Mouse (Mus musculus) Patski (cell line): ENCODE measurements around the gene Pank4. TPM values are rescaled to one million over a fixed set of nuclear protein-coding genes. Genes with fewer than 3 reads are reported as not detected.

Experiments used
- ATAC-seq: fragments of 100-300 bp; one replicate; pipeline ENCODE4 v1.8.0; 2021
- CTCF ChIA-PET: fragments of 350-600 bp; sonication (Branson Sonifier 250); formaldehyde crosslinking; loops from one replicate; lab custom pipeline; 2022; ENCODE audit warnings: inconsistent platforms; lab: Charles Lee
- POLR2A ChIA-PET: fragments of 350-600 bp; sonication (Branson Sonifier 250); formaldehyde crosslinking; loops from one replicate; lab custom pipeline; 2022; ENCODE audit warnings: antibody characterized with exemption, inconsistent platforms; lab: Charles Lee
- DNase-seq: peaks from one replicate; pipeline ENCODE4 v3.0.0-alpha.2; 2011; ENCODE audit warnings: low read depth, low spot score
- H3K27me3 ChIP-seq: fragments of 371-371 bp; one replicate; pipeline ENCODE4 v1.5.1; 2021
- CTCF ChIP-seq: fragments of 100-300 bp; IDR thresholded peaks from one replicate; pipeline ENCODE4 v1.5.1; 2021
- in situ Hi-C: fragments of 300-500 bp; cut with MboI; formaldehyde crosslinking; loops from 3 replicates; pipeline ENCODE4 v1.11.1; 2018; ENCODE audit warnings: low pct_unique_long_range_greater_than_20kb, mixed read lengths
- polyA plus RNA-seq: library from polyadenylated mRNA; unstranded; gene quantifications from one replicate; pipeline ENCODE4 v1.2.3, GENCODE M21; 2021

Gene Pank4
- polyA plus RNA-seq: 29.1 TPM

- in situ Hi-C loops: no loop called here
- ChIA-PET CTCF (interaction anchor here (1.5 to 1.6 kb wide), 2 partner anchors 9 to 12 kb away, joined by 3 to 4 read pairs; no protein-coding TSS in a partner anchor), POLR2A (interaction anchor here (1.5 kb wide), 1 partner anchor 27 kb away, joined by 3 read pairs; no protein-coding TSS in a partner anchor)
These were observed at the start of gene Pank4 for GRCm38 (mm10) chr4:154963901-154964580. Gene Pank4, plus strand, starts transcription at chr4:154964123.

DNA sequence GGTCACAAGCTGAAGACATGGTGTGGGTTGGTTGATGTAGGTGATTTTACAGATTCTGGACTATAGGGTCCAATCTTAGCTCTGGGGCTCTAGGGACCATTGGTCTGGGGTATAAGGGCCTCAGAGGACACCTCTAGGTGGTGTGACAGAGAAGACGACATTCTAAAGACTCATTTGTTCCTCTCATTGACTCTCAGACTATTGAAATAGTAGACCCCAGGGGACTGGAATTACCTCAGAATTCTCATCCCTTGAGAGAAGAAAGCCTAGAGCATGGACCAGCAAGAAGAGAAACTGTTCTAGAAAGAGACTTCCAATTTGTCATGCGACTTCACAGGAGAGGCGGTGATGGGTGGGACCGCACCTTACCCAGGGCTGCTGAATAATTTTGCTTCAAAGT lies 49.7 kb upstream of the Pank4 start:
- ChIA-PET POLR2A (no interaction called here), CTCF (no interaction called here)
- in situ Hi-C loops: no loop called here
- ATAC-seq (no peak), DNase-seq (no peak)
- TF ChIP-seq CTCF: no peak
- no peaks in the 10 kb centered on the region for H3K27me3 ChIP-seq

More at GRCm38 (mm10) chr4:154963901-154964580, at the start of gene Pank4:
- peak; percentile 31 for DNase-seq
- peaks cover 30% of the 10 kb centered on the region for H3K27me3 ChIP-seq
- TF ChIP-seq CTCF: no peak
- ATAC-seq: peak; percentile 89

DNA sequence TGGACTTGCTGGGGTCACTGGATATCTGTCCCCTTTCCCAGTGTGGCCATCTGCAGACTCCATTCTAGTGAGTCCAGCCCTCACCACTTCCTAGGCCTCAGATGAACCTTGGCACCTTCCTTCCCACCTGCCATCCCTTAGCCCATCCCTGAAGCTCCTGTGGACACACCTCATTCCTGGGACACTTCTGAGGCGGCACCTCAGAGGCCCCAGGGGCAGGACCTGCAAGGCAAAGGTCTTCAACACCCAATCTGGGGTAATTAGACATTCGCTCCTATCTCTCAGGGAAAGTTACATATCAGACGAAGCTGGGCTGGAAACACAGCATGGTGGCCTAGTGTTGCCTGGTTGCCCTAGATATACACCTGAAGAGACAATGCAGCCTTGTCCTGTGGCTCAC lies 49.2 kb upstream of the Pank4 start:
- ATAC-seq: no peak
- in situ Hi-C loops: no loop called here
- H3K27me3 ChIP-seq: no peaks in the 10 kb centered on the region
- CTCF ChIA-PET: no interaction called here
- TF ChIP-seq CTCF: no peak
- DNase-seq: no peak
- POLR2A ChIA-PET: no interaction called here

GRCm38 (mm10) chr4:154915286-154915685 lies 48.6 kb upstream of the Pank4 start:
- DNase-seq (no peak), ATAC-seq (no peak)
- TF ChIP-seq CTCF: no peak
- ChIA-PET POLR2A (no interaction called here), CTCF (no interaction called here)
- in situ Hi-C loops: no loop called here
- H3K27me3 ChIP-seq: no peaks in the 10 kb centered on the region

- DNase-seq (no peak), ATAC-seq (no peak)
- in situ Hi-C loops: no loop called here
- ChIA-PET CTCF (no interaction called here), POLR2A (no interaction called here)
- no peaks in the 10 kb centered on the region for H3K27me3 ChIP-seq
- TF ChIP-seq CTCF: no peak
These were observed 47.3 kb upstream of the Pank4 start for GRCm38 (mm10) chr4:154916662-154917061.

GRCm38 (mm10) chr4:154922291-154922690 lies 41.6 kb upstream of the Pank4 start:
- in situ Hi-C loops: no loop called here
- POLR2A ChIA-PET: no interaction called here
- no peaks in the 10 kb centered on the region for H3K27me3 ChIP-seq
- CTCF ChIA-PET: interaction anchor here (0.9 kb wide), 1 partner anchor 15 kb away, joined by 5 read pairs; no protein-coding TSS in a partner anchor
- no peak for TF ChIP-seq CTCF
- DNase-seq (no peak), ATAC-seq (no peak)

DNA sequence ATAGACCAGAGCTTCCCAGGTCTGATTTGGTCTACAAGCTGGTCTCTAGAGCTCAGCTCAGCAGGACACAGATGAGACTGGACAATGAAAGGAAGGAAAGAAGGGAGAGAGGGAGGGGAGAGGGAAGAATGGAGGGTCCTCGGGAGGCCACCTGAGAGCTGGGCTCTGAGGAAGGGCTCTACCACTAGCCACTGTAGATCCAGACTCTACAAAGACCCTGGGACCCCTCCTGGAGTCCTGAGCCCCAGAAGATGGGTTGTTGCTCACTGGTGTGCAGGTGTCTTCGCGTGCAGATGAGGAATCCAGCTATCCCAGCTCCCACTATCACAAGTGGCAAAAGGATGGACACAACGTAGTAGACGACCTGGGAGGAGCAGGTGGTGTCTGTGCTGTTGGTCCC lies 41.0 kb upstream of the Pank4 start:
- ChIA-PET CTCF (no interaction called here), POLR2A (no interaction called here)
- no peak for DNase-seq
- in situ Hi-C loops: no loop called here
- ATAC-seq: no peak
- no peak for TF ChIP-seq CTCF
- no peaks in the 10 kb centered on the region for H3K27me3 ChIP-seq

- DNase-seq (no peak), ATAC-seq (no peak)
- CTCF ChIA-PET: no interaction called here
- in situ Hi-C loops: no loop called here
- no peaks in the 10 kb centered on the region for H3K27me3 ChIP-seq
- POLR2A ChIA-PET: no interaction called here
- TF ChIP-seq CTCF: no peak
These were observed 38.5 kb upstream of the Pank4 start for GRCm38 (mm10) chr4:154925413-154925812.

GRCm38 (mm10) chr4:154926969-154927898 lies 36.7 kb upstream of the Pank4 start:
- POLR2A ChIA-PET: no interaction called here
- DNase-seq (no peak), ATAC-seq (no peak)
- CTCF ChIA-PET: no interaction called here
- TF ChIP-seq CTCF: no peak
- in situ Hi-C loops: no loop called here
- H3K27me3 ChIP-seq: no peaks in the 10 kb centered on the region

DNA sequence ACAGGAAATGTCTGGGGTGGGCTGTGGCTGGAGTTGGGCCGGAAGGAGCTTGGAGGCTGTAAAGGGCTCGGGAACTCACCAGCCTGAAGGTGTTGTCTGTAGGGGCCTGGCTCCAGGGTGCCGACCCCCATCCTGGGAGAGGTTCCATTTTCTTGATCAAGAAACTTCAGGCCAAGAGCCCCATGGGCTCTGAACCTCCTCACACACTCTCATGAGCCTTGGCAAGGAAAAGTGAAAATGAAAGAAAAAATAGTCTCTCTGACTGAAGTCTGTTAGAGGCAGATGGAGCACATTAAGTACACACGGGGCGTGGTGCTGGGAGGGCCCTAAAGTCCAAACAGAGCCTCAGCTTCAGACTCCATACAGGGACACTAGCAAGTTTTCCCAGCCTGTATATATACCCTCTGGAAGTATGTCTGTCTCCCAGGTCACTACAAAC lies 36.0 kb upstream of the Pank4 start:
- no peaks in the 10 kb centered on the region for H3K27me3 ChIP-seq
- no peak for DNase-seq
- no peak for ATAC-seq
- in situ Hi-C loops: no loop called here
- ChIA-PET CTCF (no interaction called here), POLR2A (no interaction called here)
- TF ChIP-seq CTCF: no peak
